Mouse (Mus musculus) erythroblast, adult 5-6 weeks (primary cell): Measurements from ENCODE around the gene Apol9a. TPM values are rescaled to one million over a fixed set of nuclear protein-coding genes. Genes with fewer than 3 reads are reported as not detected.

Source experiments
- ATAC-seq: replicated peaks from 2 replicates; pipeline ENCODE4 v1.8.0; 2016; ENCODE audit warnings: moderate number of reproducible peaks, mild to moderate bottlenecking, moderate TSS enrichment, inconsistent platforms; ENCODE audit not compliant: poor library complexity, low FRiP score, severe bottlenecking
- total RNA-seq, 2 experiments: library from RNA; stranded (forward) in 1 of 2; stranded (reverse) in 1 of 2; fragments of 150-400 nt in 1 of 2; fragments of 200-764, 138-1000 nt in 1 of 2; gene quantifications; 2 replicates each; pipeline versions ENCODE4 v1.2.3 to v1.2.4; 2015 to 2017; ENCODE audit warnings: low replicate concordance in 2 of 2

The Apol9a gene
- total RNA-seq, 2 experiments from 2014 or later = 0.34 TPM; not detected in 1

GRCm38 (mm10) chr15:77354848-77355551 lies 55.9 kb downstream of the Apol9a start:
- no peak for ATAC-seq

- ATAC-seq = no peak
Measured at GRCm38 (mm10) chr15:77354496-77354847, 56.5 kb downstream of the Apol9a start.

Other genes starting within 250 kb of the Apol9a start
- not detected in 2 replicates for gene Rbfox2, start 104.1 kb downstream of the Apol9a start, total RNA-seq (2015; ENCODE audit: low replicate concordance)
- gene Rbfox2, start 104.1 kb downstream of the Apol9a start, total RNA-seq (2017; ENCODE audit: low replicate concordance) = not detected in 2 replicates
- gene Apol7a, start 12.0 kb downstream of the Apol9a start, total RNA-seq (2015; ENCODE audit: low replicate concordance) = not detected in 2 replicates
- gene Apol7a, start 12.0 kb downstream of the Apol9a start, total RNA-seq (2017; ENCODE audit: low replicate concordance) = not detected in 2 replicates
- 3.5 TPM in 1 of 2 replicates, not detected in the other for gene Apol7b, start 36.4 kb upstream of the Apol9a start, total RNA-seq (2015; ENCODE audit: low replicate concordance)
- not detected in 2 replicates for gene Apol7b, start 36.4 kb upstream of the Apol9a start, total RNA-seq (2017; ENCODE audit: low replicate concordance)
- 9.4 and 10.0 TPM in 2 replicates for gene Apol10a, start 65.9 kb upstream of the Apol9a start, total RNA-seq (2015; ENCODE audit: low replicate concordance)
- gene Apol10a, start 65.9 kb upstream of the Apol9a start, total RNA-seq (2017; ENCODE audit: low replicate concordance) = 14.3 and 18.3 TPM in 2 replicates
- gene Apol11a, start 97.1 kb upstream of the Apol9a start, total RNA-seq (2015; ENCODE audit: low replicate concordance) = 28.8 and 46.8 TPM in 2 replicates
- gene Apol11a, start 97.1 kb upstream of the Apol9a start, total RNA-seq (2017; ENCODE audit: low replicate concordance) = 177 and 208 TPM in 2 replicates
- gene Apol7c, start 122.2 kb upstream of the Apol9a start, total RNA-seq (2015; ENCODE audit: low replicate concordance) = not detected in 2 replicates
- gene Apol7c, start 122.2 kb upstream of the Apol9a start, total RNA-seq (2017; ENCODE audit: low replicate concordance) = 1.3 TPM in 1 of 2 replicates, not detected in the other
- gene 1700025B11Rik, start 150.8 kb upstream of the Apol9a start, total RNA-seq (2015; ENCODE audit: low replicate concordance) = not detected in 2 replicates
- gene 1700025B11Rik, start 150.8 kb upstream of the Apol9a start, total RNA-seq (2017; ENCODE audit: low replicate concordance) = not detected in 2 replicates
- 0.19 TPM in 1 of 2 replicates, not detected in the other for gene Apol10b, start 185.0 kb upstream of the Apol9a start, total RNA-seq (2015; ENCODE audit: low replicate concordance)
- 0.17 and 1.1 TPM in 2 replicates for gene Apol10b, start 185.0 kb upstream of the Apol9a start, total RNA-seq (2017; ENCODE audit: low replicate concordance)
- not detected in 2 replicates for gene Gm36245, start 188.1 kb upstream of the Apol9a start, total RNA-seq (2015; ENCODE audit: low replicate concordance)
- not detected in 2 replicates for gene Gm36245, start 188.1 kb upstream of the Apol9a start, total RNA-seq (2017; ENCODE audit: low replicate concordance)
- 391 and 419 TPM in 2 replicates for gene Apol11b, start 232.2 kb upstream of the Apol9a start, total RNA-seq (2015; ENCODE audit: low replicate concordance)
- gene Apol11b, start 232.2 kb upstream of the Apol9a start, total RNA-seq (2017; ENCODE audit: low replicate concordance) = 1,087 and 1,183 TPM in 2 replicates